Mouse (Mus musculus): ENCODE measurements around the gene Rnf13. TPM values are rescaled to one million over a fixed set of nuclear protein-coding genes. Genes with fewer than 3 reads are reported as not detected.

The Rnf13 gene
- 78.8 and 84.3 TPM in 2 replicates for polyA plus RNA-seq (2015; fragmentation: Nextera tagmentation; extraction: Ambion mirVana)

GRCm38 (mm10) chr3:57735511-57736370 lies at the start of gene Rnf13:
Rnf13 (plus strand) TSS chr3:57736062.
- DNase-seq (ENCODE audit: low spot score) = peak; percentile 95

GRCm38 (mm10) chr3:57691772-57692171 lies 44.1 kb upstream of the Rnf13 start:
- WGBS = 82% methylated on average over 4 of the region's 4 CpGs
- Histone ChIP-seq H3K4me3 (ENCODE audit: low read depth, low read length) (no peak overlapping the region), H3K27me3 (ENCODE audit: control insufficient read depth, insufficient read depth, low read length) (no peaks in the 10 kb centered on the region), H3K27ac (replicated peaks) (no peak overlapping the region), H3K4me1 (replicated peaks; ENCODE audit: control insufficient read depth, insufficient read depth) (no peaks in the 10 kb centered on the region), H3K9ac (ENCODE audit: low read length) (no peak overlapping the region), H3K36me3 (ENCODE audit: control insufficient read depth, insufficient read depth, low read length) (no peaks in the 10 kb centered on the region), H3K4me2 (replicated peaks; ENCODE audit: low read depth) (no peak overlapping the region), H3K9me3 (ENCODE audit: control insufficient read depth, low read length) (no peaks in the 10 kb centered on the region)
- no peak for ATAC-seq (ENCODE audit: low FRiP score, low TSS enrichment)
- TF ChIP-seq CTCF (IDR thresholded peaks at IDR 0.05; ENCODE audit: low read depth) = no peak
- TF ChIP-seq EP300 (optimal IDR thresholded peaks at IDR 0.05) = no peak
- no peak for DNase-seq (ENCODE audit: low spot score)

More at GRCm38 (mm10) chr3:57735511-57736370, at the start of gene Rnf13:
- H3K36me3 ChIP-seq (ENCODE audit: control insufficient read depth, insufficient read depth, low read length) = no peaks in the 10 kb centered on the region
- ATAC-seq (ENCODE audit: low FRiP score, low TSS enrichment) = peak; percentile 98
- TF ChIP-seq CTCF (IDR thresholded peaks at IDR 0.05; ENCODE audit: low read depth) (no peak), EP300 (optimal IDR thresholded peaks at IDR 0.05) (peak; percentile 82)
- peak within 1 kb of the TSS; percentile 94 for H3K27ac ChIP-seq (replicated peaks)
- H3K4me3 ChIP-seq (ENCODE audit: low read depth, low read length) = peak within 1 kb of the TSS; percentile 86
- WGBS = under 1% methylated on average over 59 of the region's 59 CpGs
- H3K9ac ChIP-seq (ENCODE audit: low read length) = peak within 1 kb of the TSS; percentile 76
- H3K27me3 ChIP-seq (ENCODE audit: control insufficient read depth, insufficient read depth, low read length) = no peaks in the 10 kb centered on the region
- 0 out of 2 replicates have a peak, but pooled peaks cover 2% of the 10 kb centered on the region for H3K4me1 ChIP-seq (replicated peaks; ENCODE audit: control insufficient read depth, insufficient read depth)
- peak within 1 kb of the TSS; percentile 68 for H3K4me2 ChIP-seq (replicated peaks; ENCODE audit: low read depth)
- no peaks in the 10 kb centered on the region for H3K9me3 ChIP-seq (ENCODE audit: control insufficient read depth, low read length)

GRCm38 (mm10) chr3:57692719-57693118 lies 43.1 kb upstream of the Rnf13 start, which contains the start of gene Ankub1:
Ankub1 (minus strand) TSS chr3:57692799.
- H3K36me3 ChIP-seq (ENCODE audit: control insufficient read depth, insufficient read depth, low read length) = no peaks in the 10 kb centered on the region
- H3K27me3 ChIP-seq (ENCODE audit: control insufficient read depth, insufficient read depth, low read length) = no peaks in the 10 kb centered on the region
- no peaks in the 10 kb centered on the region for H3K4me1 ChIP-seq (replicated peaks; ENCODE audit: control insufficient read depth, insufficient read depth)
- H3K4me2 ChIP-seq (replicated peaks; ENCODE audit: low read depth) = no peak within 1 kb of the TSS
- H3K9me3 ChIP-seq (ENCODE audit: control insufficient read depth, low read length) = no peaks in the 10 kb centered on the region
- H3K4me3 ChIP-seq (ENCODE audit: low read depth, low read length) = no peak within 1 kb of the TSS
- WGBS = 60% methylated on average over 2 of the region's 2 CpGs
- H3K9ac ChIP-seq (ENCODE audit: low read length) = no peak within 1 kb of the TSS
- no peak within 1 kb of the TSS for H3K27ac ChIP-seq (replicated peaks)
- TF ChIP-seq CTCF (IDR thresholded peaks at IDR 0.05; ENCODE audit: low read depth) = no peak
- TF ChIP-seq EP300 (optimal IDR thresholded peaks at IDR 0.05) = no peak
- ATAC-seq (ENCODE audit: low FRiP score, low TSS enrichment) (no peak), DNase-seq (ENCODE audit: low spot score) (no peak)

GRCm38 (mm10) chr3:57696249-57696648 lies 39.6 kb upstream of the Rnf13 start:
- DNase-seq (ENCODE audit: low spot score) = no peak
- Histone ChIP-seq H3K4me1 (replicated peaks; ENCODE audit: control insufficient read depth, insufficient read depth) (no peaks in the 10 kb centered on the region), H3K36me3 (ENCODE audit: control insufficient read depth, insufficient read depth, low read length) (no peaks in the 10 kb centered on the region), H3K27me3 (ENCODE audit: control insufficient read depth, insufficient read depth, low read length) (no peaks in the 10 kb centered on the region), H3K9ac (ENCODE audit: low read length) (no peak overlapping the region), H3K27ac (replicated peaks) (no peak overlapping the region), H3K4me2 (replicated peaks; ENCODE audit: low read depth) (no peak overlapping the region), H3K4me3 (ENCODE audit: low read depth, low read length) (no peak overlapping the region), H3K9me3 (ENCODE audit: control insufficient read depth, low read length) (no peaks in the 10 kb centered on the region)
- TF ChIP-seq EP300 (optimal IDR thresholded peaks at IDR 0.05) = no peak
- no peak for TF ChIP-seq CTCF (IDR thresholded peaks at IDR 0.05; ENCODE audit: low read depth)
- ATAC-seq (ENCODE audit: low FRiP score, low TSS enrichment) = no peak
- 84% methylated on average over 4 of the region's 4 CpGs for WGBS

GRCm38 (mm10) chr3:57696779-57697178 lies 39.1 kb upstream of the Rnf13 start:
- ATAC-seq (ENCODE audit: low FRiP score, low TSS enrichment) (no peak), DNase-seq (ENCODE audit: low spot score) (no peak)
- WGBS = 90% methylated on average over 9 of the region's 9 CpGs
- no peaks in the 10 kb centered on the region for H3K36me3 ChIP-seq (ENCODE audit: control insufficient read depth, insufficient read depth, low read length)
- no peak overlapping the region for H3K4me2 ChIP-seq (replicated peaks; ENCODE audit: low read depth)
- H3K27ac ChIP-seq (replicated peaks) = no peak overlapping the region
- no peaks in the 10 kb centered on the region for H3K9me3 ChIP-seq (ENCODE audit: control insufficient read depth, low read length)
- no peak overlapping the region for H3K4me3 ChIP-seq (ENCODE audit: low read depth, low read length)
- TF ChIP-seq EP300 (optimal IDR thresholded peaks at IDR 0.05) (no peak), CTCF (IDR thresholded peaks at IDR 0.05; ENCODE audit: low read depth) (no peak)
- H3K9ac ChIP-seq (ENCODE audit: low read length) = no peak overlapping the region
- H3K27me3 ChIP-seq (ENCODE audit: control insufficient read depth, insufficient read depth, low read length) = no peaks in the 10 kb centered on the region
- H3K4me1 ChIP-seq (replicated peaks; ENCODE audit: control insufficient read depth, insufficient read depth) = no peaks in the 10 kb centered on the region

GRCm38 (mm10) chr3:57714151-57714550 lies 21.7 kb upstream of the Rnf13 start:
- WGBS = 67% methylated on average over 6 of the region's 6 CpGs
- Histone ChIP-seq H3K4me1 (replicated peaks; ENCODE audit: control insufficient read depth, insufficient read depth) (no peaks in the 10 kb centered on the region), H3K9ac (ENCODE audit: low read length) (no peak overlapping the region), H3K27ac (replicated peaks) (no peak overlapping the region), H3K4me3 (ENCODE audit: low read depth, low read length) (no peak overlapping the region), H3K9me3 (ENCODE audit: control insufficient read depth, low read length) (no peaks in the 10 kb centered on the region), H3K4me2 (replicated peaks; ENCODE audit: low read depth) (no peak overlapping the region), H3K36me3 (ENCODE audit: control insufficient read depth, insufficient read depth, low read length) (no peaks in the 10 kb centered on the region), H3K27me3 (ENCODE audit: control insufficient read depth, insufficient read depth, low read length) (no peaks in the 10 kb centered on the region)
- TF ChIP-seq CTCF (IDR thresholded peaks at IDR 0.05; ENCODE audit: low read depth) (no peak), EP300 (optimal IDR thresholded peaks at IDR 0.05) (no peak)
- no peak for ATAC-seq (ENCODE audit: low FRiP score, low TSS enrichment)
- no peak for DNase-seq (ENCODE audit: low spot score)
